Mouse (Mus musculus): ENCODE measurements around the gene Etl4. TPM values are rescaled to one million over a fixed set of nuclear protein-coding genes. Genes with fewer than 3 reads are reported as not detected.

The Etl4 gene
- total and polyA plus RNA-seq, 3 experiments: not detected

DNA sequence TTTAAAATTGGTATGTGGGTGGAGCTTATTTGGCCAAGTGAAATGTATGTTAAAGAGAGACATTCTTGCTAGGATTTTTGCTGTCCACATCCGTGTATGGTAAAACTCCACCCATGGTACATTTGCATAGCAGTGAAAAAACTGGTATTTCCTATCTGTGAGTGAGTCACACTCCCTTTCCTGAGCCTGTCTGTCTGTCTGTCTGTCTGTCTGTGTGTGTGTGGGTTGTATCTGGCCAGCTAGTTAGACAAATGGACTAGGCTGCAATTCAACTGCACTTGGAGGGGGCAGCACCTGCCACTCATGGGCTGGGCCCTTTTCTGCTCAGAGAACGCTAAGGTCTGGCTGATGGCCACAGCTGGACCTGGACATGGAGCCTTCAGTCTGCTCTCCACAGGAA is 650.1 kb downstream of the Etl4 start:
- Histone ChIP-seq H3K4me1 (ENCODE audit: control insufficient read depth in 1 of 2, insufficient read depth in 2 of 2, low read length in 2 of 2) (no peaks in the 10 kb centered on the region), H3K9ac (ENCODE audit: control insufficient read depth, low read depth, low read length, poor library complexity, severe bottlenecking) (no peak overlapping the region), H3K27ac (ENCODE audit: control insufficient read depth, low read depth, low read length) (no peak overlapping the region), H3K9me3 (replicated peaks; ENCODE audit: insufficient read depth, low read length) (no peaks in the 10 kb centered on the region), H3K27me3 (ENCODE audit: control insufficient read depth in 1 of 2, insufficient read depth in 2 of 2, low read length in 2 of 2) (no peaks in the 10 kb centered on the region), H3K36me3 (ENCODE audit: control insufficient read depth in 1 of 2, insufficient read depth in 2 of 2, low read length in 2 of 2) (no peaks in the 10 kb centered on the region), H3K79me2 (ENCODE audit: control insufficient read depth, insufficient read depth, low read length, poor library complexity) (no peaks in the 10 kb centered on the region), H3K4me3 (ENCODE audit: control insufficient read depth in 1 of 2, insufficient read depth in 1 of 2, low read depth in 2 of 2, low read length in 2 of 2) (no peak overlapping the region)
- no peak for TF ChIP-seq RAD21 (IDR thresholded peaks at IDR 0.05; ENCODE audit: low read depth, low read length)
- no peak for TF ChIP-seq CTCF (IDR thresholded peaks at IDR 0.05 in 2 of 3, conservative IDR thresholded peaks at IDR 0.05 in 1 of 3; ENCODE audit: control insufficient read depth in 1 of 3, insufficient read depth in 1 of 3, low read depth in 2 of 3, low read length in 3 of 3, poor library complexity in 1 of 3, severe bottlenecking in 1 of 3)
- TF ChIP-seq TCF12 (IDR thresholded peaks at IDR 0.05; ENCODE audit: low read depth, low read length): no peak
- TF ChIP-seq BHLHE40 (IDR thresholded peaks at IDR 0.05; ENCODE audit: borderline replicate concordance, low read depth, low read length): no peak
- no peak for TF ChIP-seq MAZ (IDR thresholded peaks at IDR 0.05; ENCODE audit: low read depth, low read length)
- no peak for TF ChIP-seq GABPA (IDR thresholded peaks at IDR 0.05; ENCODE audit: low read depth, low read length)
- TF ChIP-seq SMC3 (IDR thresholded peaks at IDR 0.05; ENCODE audit: low read depth, low read length): no peak
- no peak for TF ChIP-seq ZNF384 (IDR thresholded peaks at IDR 0.05; ENCODE audit: low read depth, low read length)
- TF ChIP-seq POLR2AphosphoS5 (IDR thresholded peaks at IDR 0.05; ENCODE audit: borderline replicate concordance, low read depth, low read length): no peak
- TF ChIP-seq MEF2A (IDR thresholded peaks at IDR 0.05; ENCODE audit: extremely low read depth, insufficient replicate concordance, low read depth, low read length, poor library complexity, severe bottlenecking): no peak
- no peak for TF ChIP-seq MYB (IDR thresholded peaks at IDR 0.05; ENCODE audit: low read depth, low read length)
- no peak for TF ChIP-seq CHD2 (IDR thresholded peaks at IDR 0.05; ENCODE audit: low read length)
- TF ChIP-seq HCFC1 (IDR thresholded peaks at IDR 0.05; ENCODE audit: low read depth, low read length): no peak
- TF ChIP-seq UBTF (IDR thresholded peaks at IDR 0.05; ENCODE audit: borderline replicate concordance, insufficient read depth, low read depth, low read length): no peak
- TF ChIP-seq USF2 (IDR thresholded peaks at IDR 0.05; ENCODE audit: borderline replicate concordance in 1 of 2, insufficient read depth in 1 of 2, low read depth in 1 of 2, low read length in 2 of 2): no peak
- no peak for TF ChIP-seq ETS1 (IDR thresholded peaks at IDR 0.05; ENCODE audit: low read depth, low read length)
- TF ChIP-seq KAT2A (conservative IDR thresholded peaks at IDR 0.05; ENCODE audit: low read depth, low read length): no peak
- TF ChIP-seq ZC3H11A (IDR thresholded peaks at IDR 0.05; ENCODE audit: low read depth, low read length): no peak
- DNase-seq (ENCODE audit: low read depth, low spot score): no peak

DNA sequence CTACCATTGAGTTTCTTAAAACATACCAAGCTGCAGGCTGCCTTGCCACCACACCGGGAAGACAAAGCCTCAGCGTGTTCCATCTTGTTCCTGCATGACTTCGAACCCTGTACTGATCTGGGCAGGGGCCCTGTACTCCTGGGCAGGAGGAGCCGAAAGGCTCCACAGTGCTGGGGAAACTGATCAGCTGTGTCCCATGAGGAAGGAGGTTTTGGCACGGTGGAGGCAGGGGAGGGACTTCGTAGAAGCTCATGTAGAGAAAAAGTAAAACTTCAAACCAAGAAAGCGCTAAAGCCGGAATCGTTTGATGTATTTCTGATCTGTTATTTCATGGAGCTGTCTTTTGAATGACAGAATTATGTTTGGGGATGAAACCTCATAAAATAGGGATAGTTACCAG is 651.0 kb downstream of the Etl4 start:
- Histone ChIP-seq H3K4me3 (ENCODE audit: control insufficient read depth in 1 of 2, insufficient read depth in 1 of 2, low read depth in 2 of 2, low read length in 2 of 2) (no peak overlapping the region), H3K4me1 (ENCODE audit: control insufficient read depth in 1 of 2, insufficient read depth in 2 of 2, low read length in 2 of 2) (no peaks in the 10 kb centered on the region), H3K27me3 (ENCODE audit: control insufficient read depth in 1 of 2, insufficient read depth in 2 of 2, low read length in 2 of 2) (no peaks in the 10 kb centered on the region), H3K36me3 (ENCODE audit: control insufficient read depth in 1 of 2, insufficient read depth in 2 of 2, low read length in 2 of 2) (no peaks in the 10 kb centered on the region), H3K9me3 (replicated peaks; ENCODE audit: insufficient read depth, low read length) (no peaks in the 10 kb centered on the region), H3K9ac (ENCODE audit: control insufficient read depth, low read depth, low read length, poor library complexity, severe bottlenecking) (no peak overlapping the region), H3K27ac (ENCODE audit: control insufficient read depth, low read depth, low read length) (no peak overlapping the region), H3K79me2 (ENCODE audit: control insufficient read depth, insufficient read depth, low read length, poor library complexity) (no peaks in the 10 kb centered on the region)
- TF ChIP-seq HCFC1 (IDR thresholded peaks at IDR 0.05; ENCODE audit: low read depth, low read length): no peak
- TF ChIP-seq POLR2AphosphoS5 (IDR thresholded peaks at IDR 0.05; ENCODE audit: borderline replicate concordance, low read depth, low read length): no peak
- no peak for TF ChIP-seq MYC (IDR thresholded peaks at IDR 0.05; ENCODE audit: low read depth, low read length)
- no peak for TF ChIP-seq USF1 (IDR thresholded peaks at IDR 0.05; ENCODE audit: low read depth, low read length)
- no peak for TF ChIP-seq CHD2 (IDR thresholded peaks at IDR 0.05; ENCODE audit: low read length)
- no peak for TF ChIP-seq ZNF384 (IDR thresholded peaks at IDR 0.05; ENCODE audit: low read depth, low read length)
- TF ChIP-seq ZKSCAN1 (IDR thresholded peaks at IDR 0.05; ENCODE audit: low read depth, low read length): no peak
- DNase-seq (ENCODE audit: low read depth, low spot score): no peak
